Mouse (Mus musculus) layer of hippocampus, postnatal 14 days (tissue): ENCODE data around the gene Cadm2. TPM values are rescaled to one million over a fixed set of nuclear protein-coding genes. Genes with fewer than 3 reads are reported as not detected.

Source experiments
- DNase-seq, 2 experiments: peaks; one replicate each; pipeline ENCODE4 v3.0.0; 2021 to 2022; ENCODE audit warnings: low spot score in 2 of 2, mixed read lengths in 1 of 2
- total RNA-seq, 2 experiments: library from RNA; stranded (reverse); gene quantifications; 2 replicates each; pipeline ENCODE4 v1.2.3; 2021

Cadm2 gene
- total RNA-seq, 2 experiments from 2014 or later, result 252 to 256 TPM

DNA sequence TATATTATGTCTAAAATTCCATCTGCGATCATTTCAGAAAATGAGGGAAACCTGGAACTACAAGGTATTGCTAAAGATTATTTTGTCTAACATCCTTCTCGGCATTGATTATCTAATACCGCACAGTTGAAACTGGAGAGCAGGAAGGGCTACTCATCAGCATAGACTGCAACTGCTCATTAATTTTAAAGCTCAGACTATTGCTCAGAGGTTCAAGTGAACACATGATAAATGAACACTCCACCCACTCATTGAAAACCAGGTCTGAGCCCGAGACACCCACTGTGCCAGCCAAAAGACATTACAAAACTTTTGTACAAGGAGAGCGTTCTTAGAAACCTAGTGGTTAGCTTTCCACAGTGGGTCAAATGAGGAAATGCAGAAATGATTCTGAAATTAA, 652.4 kb downstream of the Cadm2 start:
- DNase-seq, result no peak

DNA sequence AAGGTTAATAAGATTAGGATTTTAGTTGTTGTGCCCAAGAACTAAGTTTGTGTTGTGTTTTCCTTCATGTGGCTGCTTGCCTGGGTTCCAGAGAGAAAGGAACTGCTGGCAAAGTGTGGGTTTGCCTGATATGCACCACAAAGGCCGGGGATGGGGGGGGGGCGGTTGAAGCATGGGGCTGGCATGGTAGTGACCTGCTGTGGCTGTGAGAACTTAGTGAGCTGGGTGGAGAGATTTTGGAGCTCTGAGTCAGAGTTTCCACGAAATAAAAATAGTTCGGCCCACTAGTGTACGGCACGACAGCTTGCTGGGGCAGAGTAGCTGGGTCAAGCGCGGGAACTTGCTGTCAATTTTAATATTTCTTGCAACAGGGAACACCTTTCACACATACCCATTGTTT, 653.0 kb downstream of the Cadm2 start:
- DNase-seq, result peak in 1 of 2 experiments; percentile 24

DNA sequence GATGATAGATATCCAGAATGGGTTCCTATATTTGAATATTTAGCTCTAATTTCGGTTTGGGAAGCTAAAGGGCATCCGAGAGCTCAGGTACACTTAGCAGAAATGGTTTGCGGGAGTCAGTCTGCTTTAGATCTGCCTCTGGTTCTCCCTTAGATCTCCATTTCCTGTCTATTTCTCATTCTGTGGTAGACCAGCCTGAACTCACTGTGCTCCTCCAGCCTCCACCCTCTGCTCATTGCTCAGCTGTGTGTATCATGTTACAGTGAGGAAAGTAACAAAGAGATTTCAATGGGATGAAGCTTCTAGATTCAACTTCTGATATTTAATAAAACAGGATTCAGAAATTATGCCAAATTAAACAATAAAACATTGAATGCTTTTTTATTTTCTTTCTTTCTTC, 661.6 kb downstream of the Cadm2 start:
- no peak for DNase-seq

DNA sequence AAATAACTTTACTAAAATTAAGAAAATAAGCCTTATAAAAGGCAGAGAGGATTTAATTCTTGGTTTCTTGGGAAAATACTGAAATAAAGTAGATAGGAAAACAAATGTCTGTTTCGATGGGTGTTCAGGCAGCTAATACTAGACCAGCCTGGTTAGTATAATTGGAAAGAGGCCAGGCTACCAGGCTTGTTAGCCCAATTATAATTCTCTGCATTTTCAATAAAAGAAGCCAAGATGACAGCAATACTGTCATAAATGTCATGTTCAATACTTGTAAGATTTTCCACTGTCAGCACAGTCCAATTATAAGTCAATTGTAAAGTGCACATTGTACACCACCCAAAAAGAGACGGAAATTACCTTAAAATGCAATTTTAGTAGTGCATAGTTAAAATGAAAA, 664.8 kb downstream of the Cadm2 start:
- DNase-seq, result peak in 1 of 2 experiments; percentile 20

DNA sequence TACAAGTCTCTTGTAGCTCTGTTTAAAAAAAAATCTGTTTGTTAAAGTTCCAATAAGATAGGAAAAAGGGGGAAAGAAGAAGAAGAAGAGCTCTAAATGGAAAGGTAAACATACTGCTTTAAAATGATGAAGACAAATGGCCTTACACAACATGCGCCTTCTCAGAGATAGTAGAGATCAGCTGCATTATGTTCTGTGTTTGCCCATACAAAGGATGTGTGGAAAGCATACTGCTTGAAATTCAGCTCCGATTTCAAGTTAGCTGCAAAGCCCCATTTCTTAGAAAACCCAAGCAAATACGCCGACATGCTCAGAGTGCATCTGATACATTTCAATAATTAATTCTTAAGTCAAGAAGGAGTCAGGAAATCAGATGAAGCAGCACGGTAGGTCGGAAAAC, 684.4 kb downstream of the Cadm2 start:
- no peak for DNase-seq

DNA sequence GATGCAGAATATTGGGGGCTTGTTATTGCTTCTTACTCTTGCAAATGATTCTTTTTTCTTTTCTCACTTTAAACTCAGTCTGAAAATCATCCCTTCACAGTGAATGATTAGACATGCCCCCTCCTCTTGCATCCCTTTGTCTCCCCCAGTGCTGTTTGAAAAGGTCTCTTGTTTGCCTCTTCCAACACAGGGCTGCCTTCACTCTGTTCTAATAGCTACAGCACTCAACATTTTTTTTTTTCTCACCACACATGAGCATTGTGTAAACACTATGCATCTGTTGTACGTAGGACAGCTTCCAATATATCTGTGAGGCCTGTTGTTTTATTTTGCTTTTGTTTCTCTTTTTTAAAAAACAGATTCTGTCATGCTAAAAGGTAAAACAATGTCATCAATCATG, 695.2 kb downstream of the Cadm2 start:
- no peak for DNase-seq

DNA sequence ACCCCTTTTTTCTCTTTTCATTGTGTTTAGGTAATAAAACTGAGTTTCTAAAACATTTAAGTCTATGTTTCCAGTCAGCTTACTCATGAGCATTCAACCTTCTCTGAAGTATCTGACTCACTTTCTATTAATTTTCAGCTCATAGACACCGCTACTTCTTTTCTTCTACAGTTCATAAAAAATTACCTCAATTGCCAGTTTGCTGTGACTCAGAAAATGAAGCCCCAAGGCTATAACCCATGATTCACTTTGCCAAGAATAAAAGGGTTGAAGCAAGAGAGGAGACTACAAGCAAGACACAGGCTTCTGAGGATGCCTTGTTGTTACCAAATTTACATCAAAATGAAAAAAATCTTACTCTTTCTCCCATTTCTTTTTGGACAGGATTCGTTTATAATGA, 698.0 kb downstream of the Cadm2 start:
- DNase-seq, result no peak

DNA sequence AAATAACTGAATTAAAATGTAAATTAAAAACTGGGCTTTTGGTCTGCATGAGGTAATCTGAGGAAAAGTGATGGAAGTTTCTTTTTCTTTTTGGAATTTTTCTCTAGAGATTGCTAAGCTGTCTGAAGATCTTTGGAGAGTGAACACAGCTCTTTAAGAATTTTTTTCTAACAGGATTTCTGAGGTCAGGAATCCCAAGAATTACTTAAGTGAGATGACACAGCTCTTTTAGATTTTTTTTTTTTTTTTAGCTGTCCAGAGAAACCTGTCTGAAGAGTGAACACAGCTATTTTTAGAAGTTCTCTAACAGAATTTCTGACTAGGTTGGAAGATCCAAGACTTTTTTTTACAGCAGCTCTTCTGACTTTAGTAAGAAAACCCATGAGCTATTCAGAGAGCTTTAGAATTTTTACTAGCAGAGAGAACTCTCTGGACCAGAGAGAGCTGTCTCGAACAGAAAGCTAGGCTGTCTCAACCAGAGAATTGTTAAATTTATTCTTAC, 699.2 kb downstream of the Cadm2 start:
- DNase-seq, result no peak

DNA sequence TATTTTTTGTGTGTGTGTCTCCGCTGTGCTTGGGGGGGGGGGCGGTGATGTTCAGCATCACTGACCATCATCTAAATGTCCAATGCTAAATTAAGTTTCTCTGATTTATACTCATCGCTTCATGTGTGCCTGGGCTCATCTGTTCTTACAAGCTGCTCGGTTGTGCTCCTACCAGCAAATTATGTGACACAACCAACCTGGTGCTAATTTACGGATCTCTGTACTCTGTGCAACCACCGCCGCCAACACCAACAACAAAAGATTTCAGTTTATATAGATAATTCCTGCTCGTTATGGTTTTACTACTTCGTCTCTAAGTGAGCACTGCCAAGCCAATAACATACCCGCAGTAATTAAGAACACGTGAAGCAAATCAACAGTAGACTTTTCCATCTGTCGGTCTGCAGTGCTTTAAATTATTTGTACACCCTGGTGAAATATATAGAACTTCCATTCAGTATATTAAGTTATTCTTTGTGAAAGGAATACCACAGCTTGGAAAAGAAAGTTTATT, 700.8 kb downstream of the Cadm2 start:
- DNase-seq, result no peak

DNA sequence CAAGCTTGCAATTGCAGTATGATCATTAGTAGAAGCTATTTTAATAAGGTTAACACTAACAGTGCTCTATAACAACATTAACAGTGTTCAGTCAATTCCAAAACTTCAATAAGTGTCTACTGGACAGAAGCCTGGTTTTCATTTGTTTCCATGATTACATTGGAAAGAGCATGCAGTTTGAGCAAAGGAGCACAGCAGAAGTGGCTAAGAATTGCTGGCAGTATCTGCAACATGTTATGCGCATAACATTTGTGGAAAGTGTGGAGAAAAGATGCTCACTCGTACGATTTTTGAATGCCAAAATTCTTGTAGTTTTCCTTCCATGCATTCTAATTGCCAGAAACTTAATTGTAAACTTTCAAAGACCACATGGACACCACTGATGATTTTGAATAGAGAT, 718.9 kb downstream of the Cadm2 start:
- peak in 1 of 2 experiments; percentile 50 for DNase-seq

DNA sequence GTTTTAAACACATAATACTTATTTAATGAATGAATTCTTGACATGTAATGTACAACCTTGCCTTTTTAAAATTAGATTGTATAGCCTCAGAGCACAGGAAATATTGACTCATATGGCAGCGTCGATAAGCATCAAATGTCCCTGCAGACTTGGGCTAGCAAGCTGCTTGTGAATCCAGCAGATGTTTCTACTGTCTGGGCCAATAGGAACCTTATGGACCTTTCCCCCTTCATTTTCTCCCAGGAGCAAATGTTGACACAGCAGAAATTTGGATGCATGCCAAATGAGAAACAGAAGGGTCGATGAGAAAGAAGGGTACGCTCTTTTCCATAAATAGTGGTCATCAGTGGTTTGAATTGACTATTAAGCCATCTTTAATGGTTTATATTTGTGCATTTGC, 720.0 kb downstream of the Cadm2 start:
- no peak for DNase-seq

DNA sequence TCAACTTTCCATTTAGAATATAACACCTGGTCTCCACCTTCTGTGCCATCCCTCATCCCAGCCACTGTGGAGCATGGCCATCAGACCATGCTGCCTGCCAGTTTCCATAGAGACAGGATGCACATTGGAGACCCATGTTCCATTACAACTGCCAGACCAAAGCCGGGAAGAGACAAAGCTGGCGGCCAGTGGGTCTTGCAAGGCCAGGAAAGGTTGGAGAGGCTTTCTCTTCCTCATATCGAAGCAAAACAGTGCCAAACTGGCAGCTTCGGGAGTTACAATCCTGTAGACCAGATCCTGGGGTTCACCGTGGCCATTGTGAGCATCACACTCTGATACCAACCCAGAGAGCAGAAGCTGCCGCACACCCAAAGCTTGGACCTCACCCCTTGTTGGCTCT, 728.3 kb downstream of the Cadm2 start:
- peak; percentile 23 to 65 for DNase-seq

DNA sequence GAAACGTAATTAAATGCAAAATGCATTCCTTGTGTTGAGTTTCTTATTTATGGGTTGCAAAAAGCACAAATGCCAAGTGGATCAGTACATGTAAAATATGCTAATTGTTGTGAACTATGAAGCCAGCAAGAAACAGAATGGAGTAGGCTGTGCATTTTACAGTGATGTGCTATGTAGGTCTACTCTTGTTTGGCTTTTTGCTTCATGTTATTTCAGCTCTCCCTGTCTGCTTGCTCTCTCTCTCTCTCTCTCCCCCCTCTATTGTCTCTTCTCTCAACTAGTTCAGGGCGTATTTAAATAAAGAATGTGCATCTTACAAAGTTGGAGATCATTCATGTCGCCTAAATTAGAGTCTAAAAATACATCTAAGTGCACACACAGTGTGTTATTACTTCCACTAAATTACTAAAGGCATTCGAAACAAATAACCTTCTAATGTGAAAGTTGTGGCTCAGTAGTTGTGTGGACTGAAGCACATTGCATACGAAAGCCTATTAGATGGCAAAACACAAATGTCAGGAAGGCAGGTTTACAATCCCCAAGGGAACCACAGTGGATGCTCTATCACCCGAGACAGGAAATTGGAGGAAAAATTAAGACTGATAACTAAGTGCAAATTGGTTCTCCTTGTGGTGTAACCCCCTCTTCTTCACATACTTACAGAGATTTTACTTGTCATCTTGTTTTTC, 729.0 kb downstream of the Cadm2 start:
- DNase-seq, result no peak

DNA sequence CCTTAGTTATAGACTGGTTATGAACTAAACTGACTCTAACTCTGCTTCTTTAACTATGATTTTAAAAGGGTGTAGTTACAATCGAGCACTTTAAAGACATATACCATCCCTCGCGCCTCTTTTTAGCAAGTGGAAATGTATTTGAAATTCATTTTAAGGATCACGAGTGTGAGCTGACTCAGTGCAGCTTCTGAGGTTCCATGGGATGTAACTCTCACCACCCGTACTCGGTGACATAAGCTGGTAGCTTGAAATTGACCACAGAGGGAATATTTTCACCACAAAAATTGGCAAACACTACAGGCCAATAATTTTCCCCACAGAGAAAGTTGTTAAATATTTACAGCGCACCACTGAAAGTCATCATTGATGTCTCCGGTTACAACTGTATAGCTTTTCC, 730.8 kb downstream of the Cadm2 start:
- DNase-seq, result no peak

DNA sequence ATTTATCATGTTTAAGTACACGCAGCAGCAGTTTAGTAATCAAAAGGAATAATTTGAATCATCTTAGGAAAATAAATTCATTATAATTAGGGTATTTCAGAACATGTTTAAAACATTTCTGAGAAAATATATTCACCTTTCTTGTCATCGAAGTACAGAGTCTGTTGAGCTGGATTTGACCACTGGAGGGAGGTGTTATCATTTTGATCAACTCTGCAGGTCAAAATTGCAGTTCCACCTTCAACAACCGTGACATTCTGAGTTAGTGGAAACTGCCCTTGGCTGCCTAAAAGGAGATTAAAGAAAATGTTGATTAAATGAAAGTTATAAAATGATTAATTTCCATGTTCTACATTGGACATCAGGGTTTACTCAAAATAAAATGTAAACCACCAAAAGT, 738.1 kb downstream of the Cadm2 start:
- DNase-seq, result no peak

DNA sequence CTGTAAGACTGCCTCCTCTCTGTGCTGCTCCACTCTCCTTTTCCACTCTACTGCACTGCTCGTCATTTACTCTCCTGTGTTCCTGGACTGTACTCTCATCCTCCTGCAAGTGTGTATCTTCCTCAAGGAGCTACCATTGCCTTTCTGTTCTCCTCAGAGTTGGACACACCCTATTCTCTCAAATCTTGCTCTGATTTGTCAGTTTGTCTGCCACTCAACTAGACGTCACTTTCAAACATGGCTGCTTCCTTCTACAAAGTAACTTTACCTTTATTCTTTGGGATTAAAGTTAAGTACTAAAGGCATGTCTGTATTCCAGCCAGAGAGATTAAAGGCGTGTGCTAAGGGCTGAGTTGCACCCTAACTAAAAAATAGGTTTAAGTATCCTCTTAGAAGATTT, 749.5 kb downstream of the Cadm2 start:
- DNase-seq, result no peak

DNA sequence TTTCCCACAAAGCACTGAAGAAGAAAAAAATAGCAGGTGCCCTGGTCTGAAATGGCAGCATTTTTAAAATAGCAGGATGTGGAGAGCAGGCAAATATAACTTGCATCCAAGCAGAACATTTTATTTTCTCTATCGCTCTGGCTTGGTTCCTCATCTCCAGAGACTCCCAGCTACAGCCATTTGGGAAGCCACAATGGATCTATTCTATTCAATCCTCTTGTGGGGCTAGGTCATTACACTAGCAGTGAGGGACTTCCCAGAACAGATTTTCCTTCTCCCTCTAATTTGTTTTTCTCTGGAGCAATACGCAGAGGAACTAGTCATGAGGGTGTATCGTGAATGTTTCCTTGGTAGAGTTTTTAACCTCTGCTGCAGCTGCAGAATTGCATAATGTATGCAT, 769.7 kb downstream of the Cadm2 start:
- no peak for DNase-seq

DNA sequence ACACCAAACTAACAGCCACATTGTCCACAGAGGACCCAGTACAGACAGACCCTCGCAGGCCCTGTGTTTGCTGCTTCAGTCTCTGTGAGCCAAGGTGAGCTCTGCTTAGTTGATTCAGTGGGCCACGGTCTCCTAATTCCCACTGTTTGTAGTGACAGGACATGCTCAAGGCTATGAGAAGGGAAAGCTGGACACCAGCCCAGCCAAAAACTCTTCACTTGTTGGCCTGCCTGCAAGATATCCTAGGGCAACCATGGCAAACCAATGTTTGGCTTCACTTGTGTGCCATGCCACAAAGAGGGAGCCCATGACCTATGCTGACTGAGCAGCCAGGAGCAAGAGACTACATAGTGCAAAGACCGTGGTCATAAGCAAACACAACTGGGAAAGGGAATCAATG, 795.8 kb downstream of the Cadm2 start:
- no peak for DNase-seq

DNA sequence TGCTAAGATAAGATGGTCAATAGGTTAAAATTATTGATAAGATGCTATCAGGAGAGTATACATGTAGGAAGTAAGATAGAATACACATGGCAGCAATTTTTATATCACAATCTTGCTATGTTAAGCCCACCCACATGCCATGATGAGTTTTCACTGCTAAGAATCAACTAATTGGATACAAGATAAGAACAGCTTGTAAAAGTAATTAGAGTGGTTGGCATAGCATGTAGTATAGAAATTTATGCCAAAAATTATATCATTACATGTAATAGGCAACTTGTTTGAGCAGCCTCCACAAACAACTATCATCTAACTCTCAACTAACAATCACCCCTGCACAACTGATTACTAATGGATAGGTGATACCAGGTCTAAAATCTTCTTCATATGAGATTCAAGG, 809.2 kb downstream of the Cadm2 start:
- DNase-seq, result no peak

DNA sequence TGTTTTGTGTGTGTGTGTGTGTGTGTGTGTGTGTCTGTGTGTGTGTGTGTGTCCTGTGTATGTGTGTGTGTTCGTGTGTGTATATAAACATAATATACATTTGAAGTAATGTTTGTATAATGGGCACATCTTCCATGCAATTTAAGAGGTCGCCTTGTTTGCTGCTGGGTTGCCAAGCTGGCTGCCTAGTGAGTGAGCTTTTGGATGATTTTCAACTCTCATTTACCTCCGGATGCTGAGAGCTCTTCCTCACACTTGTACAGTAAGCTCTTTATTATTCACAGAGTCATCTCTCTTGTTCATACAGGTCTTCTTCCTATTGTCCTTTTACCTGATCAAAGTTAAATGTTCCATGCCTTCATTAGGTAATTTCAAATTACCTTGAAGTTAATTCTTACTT, 822.5 kb downstream of the Cadm2 start:
- DNase-seq, result no peak

DNA sequence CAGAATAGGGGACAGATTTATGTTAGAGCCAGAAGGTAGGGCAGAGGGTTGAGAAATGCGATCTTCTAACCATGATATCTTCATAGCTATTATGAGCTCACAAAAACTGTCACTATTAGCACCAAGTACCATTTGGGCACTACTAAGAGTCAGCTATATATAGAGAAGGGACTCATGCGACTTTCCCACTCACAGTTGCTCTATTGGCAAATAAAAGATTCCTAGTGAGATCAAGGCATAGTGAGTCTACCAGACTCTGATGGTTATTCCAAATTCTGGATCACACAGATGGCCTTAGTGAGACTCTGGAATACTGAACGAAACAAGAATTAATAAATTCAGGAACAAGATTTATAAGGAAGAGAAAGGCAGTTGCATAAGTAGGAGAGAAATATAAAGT, 827.6 kb downstream of the Cadm2 start:
- DNase-seq, result peak in 1 of 2 experiments; percentile 13

DNA sequence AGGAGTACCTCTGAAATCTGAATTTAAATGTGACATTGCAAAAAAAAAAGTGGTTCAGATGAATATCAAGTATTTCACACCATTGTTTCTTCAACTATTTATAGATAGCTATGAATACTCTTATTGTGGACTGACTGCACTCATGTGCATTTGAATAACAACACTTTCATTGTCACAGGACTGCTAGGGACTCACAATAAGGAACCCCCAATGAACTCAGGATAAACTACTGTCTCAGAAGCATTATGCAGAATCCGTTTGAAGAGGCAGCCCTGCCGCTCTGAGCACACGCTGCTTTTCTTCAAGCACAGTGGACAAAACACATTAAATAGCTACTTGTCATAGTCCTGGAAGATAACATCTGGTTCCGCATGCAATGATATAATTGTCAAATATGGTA, 848.8 kb downstream of the Cadm2 start:
- DNase-seq, result no peak

DNA sequence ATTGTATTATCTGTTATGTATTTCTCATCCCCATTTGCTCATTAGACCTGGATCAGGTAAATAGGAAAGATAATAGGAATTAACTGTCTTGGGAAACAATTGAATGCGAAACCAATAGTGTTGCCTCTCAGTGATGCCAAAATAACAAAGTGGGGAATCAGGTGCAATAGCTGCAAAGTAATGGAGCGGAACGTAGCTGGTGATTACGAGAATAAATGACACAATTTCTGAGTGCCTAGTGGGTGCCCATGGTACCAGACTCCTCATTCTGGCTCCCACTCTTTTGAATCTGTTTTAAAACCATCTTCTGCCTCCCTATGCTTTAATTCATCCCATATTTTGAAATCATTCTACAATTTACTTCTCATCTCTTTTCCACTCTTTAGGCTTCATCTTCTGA, 851.2 kb downstream of the Cadm2 start:
- no peak for DNase-seq
